Mouse (Mus musculus): ENCODE data around the gene Smim13.

DNA sequence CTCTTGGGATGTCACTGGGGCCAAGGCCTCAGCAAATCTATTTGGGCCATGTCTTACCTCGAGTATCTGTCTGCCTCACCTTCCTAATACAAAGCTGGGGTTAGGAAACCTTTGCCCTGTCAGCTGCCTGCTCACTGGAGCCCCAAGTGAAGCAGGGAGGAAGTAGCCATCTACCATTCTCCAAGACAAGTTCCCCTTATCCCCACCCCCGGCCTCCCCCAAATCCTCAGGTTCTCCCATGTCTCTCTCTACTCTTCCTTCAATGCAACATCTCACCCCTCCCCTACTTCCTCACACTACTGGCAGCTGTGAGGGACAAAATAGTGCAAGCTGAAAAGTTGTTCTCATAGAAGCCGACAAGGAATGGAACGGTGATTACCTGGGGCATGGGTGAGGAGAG, 76.5 kb downstream of the Smim13 start:
- no peak for TF ChIP-seq HCFC1 (IDR thresholded peaks at IDR 0.05; ENCODE audit: borderline replicate concordance, insufficient read depth, low read length)
- no peak for TF ChIP-seq ZC3H11A (IDR thresholded peaks at IDR 0.05; ENCODE audit: borderline replicate concordance, low read depth, low read length)
- TF ChIP-seq CHD2 (IDR thresholded peaks at IDR 0.05; ENCODE audit: low read depth, low read length) = no peak
